Mouse (Mus musculus): ENCODE results near the gene Tcp11.

Tcp11 gene

GRCm38 (mm10) chr17:28084395-28084905 is 4.0 kb upstream of the Tcp11 start:
- DNase-seq (ENCODE audit: low read depth, low spot score): no peak

DNA sequence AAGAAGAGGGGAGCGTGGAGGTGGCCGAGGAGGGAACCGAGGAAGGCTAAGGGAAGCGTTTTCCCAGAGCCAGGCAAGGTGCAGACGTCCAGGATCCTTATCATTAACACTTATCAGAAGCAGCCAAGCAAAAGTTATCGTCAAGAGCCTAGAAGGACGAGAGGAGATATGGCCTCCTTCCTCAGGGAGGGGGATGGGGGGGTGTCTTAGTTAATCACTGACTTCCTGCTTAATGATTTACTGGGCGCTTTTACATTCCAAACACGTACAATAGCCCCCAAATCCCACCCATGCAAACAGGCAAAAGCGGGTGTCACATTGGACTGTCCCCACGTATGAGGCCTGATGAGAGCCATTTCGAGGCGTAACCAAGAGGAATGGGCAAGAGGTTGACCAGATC is 2.4 kb upstream of the Tcp11 start:
- no peak for DNase-seq (ENCODE audit: low read depth, low spot score)

DNA sequence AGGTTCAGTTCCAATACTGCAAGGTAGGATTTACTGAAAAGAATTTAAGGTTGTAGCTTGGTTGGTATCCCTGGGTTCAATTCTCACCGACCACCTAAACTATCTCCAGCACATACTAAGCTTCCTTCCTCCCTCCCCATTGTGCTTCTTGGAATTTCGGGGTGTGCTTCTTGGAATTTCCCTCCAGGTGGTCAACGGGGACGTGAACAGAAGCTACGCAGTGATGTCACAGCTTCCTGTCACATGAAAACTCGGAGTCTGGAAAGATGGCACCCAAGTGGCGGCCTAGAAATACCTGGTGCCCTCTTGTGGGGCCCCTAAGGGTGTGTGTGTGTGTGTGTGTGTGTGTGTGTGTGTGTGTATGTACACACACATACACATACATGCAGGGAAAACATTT is 1.4 kb upstream of the Tcp11 start:
- DNase-seq (ENCODE audit: low read depth, low spot score): no peak

GRCm38 (mm10) chr17:28081385-28081784 is 946 bp upstream of the Tcp11 start:
- DNase-seq (ENCODE audit: low read depth, low spot score): no peak

DNA sequence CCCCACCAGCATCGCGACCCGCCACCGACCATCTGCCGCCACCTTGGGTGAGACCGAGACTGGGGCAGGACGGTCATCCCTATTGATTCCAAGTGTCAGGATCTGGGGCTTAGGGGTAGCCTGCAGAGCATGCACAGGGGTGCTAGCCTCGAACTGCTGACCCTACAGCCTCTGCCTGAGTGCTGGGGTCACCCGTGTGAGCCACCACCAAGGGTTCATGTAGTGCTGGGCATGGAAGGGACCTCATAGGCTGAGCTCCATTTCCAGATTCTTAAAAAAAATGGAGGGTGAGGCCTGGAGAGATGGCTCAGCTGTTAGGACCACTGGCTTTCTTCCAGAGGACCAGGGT is 352 bp upstream of the Tcp11 start:
- DNase-seq (ENCODE audit: low read depth, low spot score): no peak

GRCm38 (mm10) chr17:28079618-28080017 is 821 bp downstream of the Tcp11 start:
- no peak for DNase-seq (ENCODE audit: low read depth, low spot score)

- no peak for DNase-seq (ENCODE audit: low read depth, low spot score)
These were observed 2.4 kb downstream of the Tcp11 start for GRCm38 (mm10) chr17:28078028-28078427.

GRCm38 (mm10) chr17:28074486-28074885 is 6.0 kb downstream of the Tcp11 start:
- DNase-seq (ENCODE audit: low read depth, low spot score): no peak

DNA sequence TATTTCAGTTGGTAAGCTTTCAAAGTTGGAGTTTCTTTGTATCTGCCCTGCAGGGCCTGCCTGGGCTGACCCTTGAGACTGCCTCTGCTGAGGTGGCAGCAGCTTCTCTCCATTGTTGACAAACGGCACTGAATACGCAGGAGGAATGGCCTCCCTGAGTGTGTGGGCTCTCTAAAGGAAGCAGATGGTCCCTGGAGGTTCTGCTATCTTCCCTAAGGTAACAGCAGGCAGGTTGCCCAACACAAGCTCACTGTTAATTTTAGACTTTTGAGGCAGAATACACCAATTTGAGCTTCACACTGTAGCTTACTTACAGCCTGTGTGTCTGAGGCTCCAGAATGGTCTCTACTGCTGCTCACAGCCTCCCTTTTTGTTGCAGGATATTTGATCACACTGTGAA is 7.7 kb downstream of the Tcp11 start:
- no peak for DNase-seq (ENCODE audit: low read depth, low spot score)

DNA sequence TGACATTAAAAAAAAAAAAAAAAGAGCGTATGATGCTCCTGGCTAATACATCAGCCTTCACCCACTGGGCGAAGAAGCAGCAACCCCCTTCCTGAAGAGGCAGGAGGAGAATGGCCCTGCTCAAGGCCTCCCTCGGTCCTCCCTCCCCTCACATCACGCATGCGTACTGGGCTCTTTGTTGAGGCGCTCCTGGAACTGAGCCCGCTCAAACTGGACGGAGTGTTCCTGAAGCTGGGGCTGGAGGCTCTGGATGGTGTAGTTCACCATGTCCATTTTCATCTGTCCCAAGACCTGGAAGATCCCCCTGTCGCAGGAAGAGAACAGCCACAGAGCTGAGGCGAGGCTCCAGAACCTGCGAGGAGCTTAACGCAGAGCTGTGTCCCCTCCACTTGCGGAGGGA is 10.2 kb downstream of the Tcp11 start:
- DNase-seq (ENCODE audit: low read depth, low spot score): no peak

- no peak for DNase-seq (ENCODE audit: low read depth, low spot score)
These were observed 11.0 kb downstream of the Tcp11 start for GRCm38 (mm10) chr17:28069446-28069845.

DNA sequence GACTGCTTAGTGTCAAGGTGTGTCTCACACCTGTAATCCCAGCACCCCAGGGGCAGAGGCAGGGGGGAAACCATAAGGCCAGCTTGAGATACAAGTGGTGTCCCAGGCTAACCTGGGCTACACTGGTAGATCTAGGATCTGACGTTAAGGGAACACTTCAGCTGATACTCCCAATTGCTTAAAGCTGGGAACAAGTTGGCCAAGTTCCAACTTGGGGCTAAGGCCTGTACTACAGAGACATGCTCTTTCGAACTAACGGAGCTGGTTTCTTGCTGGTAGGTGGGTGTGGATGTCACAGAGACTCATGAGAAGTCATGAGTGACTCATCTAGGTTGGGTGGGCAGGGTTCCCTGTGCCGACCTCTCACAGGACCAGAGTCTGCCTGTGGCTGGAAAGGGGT is 13.1 kb downstream of the Tcp11 start:
- DNase-seq (ENCODE audit: low read depth, low spot score): no peak

- no peak for DNase-seq (ENCODE audit: low read depth, low spot score)
These were observed 17.3 kb downstream of the Tcp11 start for GRCm38 (mm10) chr17:28063163-28063562.

DNA sequence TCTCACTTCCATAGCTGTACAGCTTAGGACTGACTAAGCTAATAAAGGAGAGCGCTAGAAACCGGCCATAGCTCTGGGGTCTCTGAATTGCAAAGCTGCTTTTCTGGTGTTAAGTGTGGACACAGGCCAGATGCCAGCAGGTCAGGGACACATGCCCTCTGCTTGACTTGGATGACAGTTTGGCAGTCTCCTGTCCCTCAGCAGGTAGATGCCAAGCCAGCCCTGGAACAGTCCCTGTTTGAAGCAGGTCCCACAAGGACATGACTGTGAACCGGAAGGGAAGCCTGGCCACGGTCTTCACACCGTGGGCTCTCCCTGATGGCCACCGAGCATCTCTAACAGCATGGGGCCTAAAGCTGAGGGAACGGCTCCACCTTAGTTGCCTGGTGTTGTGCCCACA is 17.7 kb downstream of the Tcp11 start:
- no peak for DNase-seq (ENCODE audit: low read depth, low spot score)

- no peak for DNase-seq (ENCODE audit: low read depth, low spot score)
These were observed 19.0 kb downstream of the Tcp11 start for GRCm38 (mm10) chr17:28061472-28061871.

GRCm38 (mm10) chr17:28060681-28061080 is 19.8 kb downstream of the Tcp11 start:
- no peak for DNase-seq (ENCODE audit: low read depth, low spot score)

GRCm38 (mm10) chr17:28058346-28058745 is 22.1 kb downstream of the Tcp11 start:
- no peak for DNase-seq (ENCODE audit: low read depth, low spot score)

GRCm38 (mm10) chr17:28052293-28052863 is 28.1 kb downstream of the Tcp11 start:
- DNase-seq (ENCODE audit: low read depth, low spot score): no peak

DNA sequence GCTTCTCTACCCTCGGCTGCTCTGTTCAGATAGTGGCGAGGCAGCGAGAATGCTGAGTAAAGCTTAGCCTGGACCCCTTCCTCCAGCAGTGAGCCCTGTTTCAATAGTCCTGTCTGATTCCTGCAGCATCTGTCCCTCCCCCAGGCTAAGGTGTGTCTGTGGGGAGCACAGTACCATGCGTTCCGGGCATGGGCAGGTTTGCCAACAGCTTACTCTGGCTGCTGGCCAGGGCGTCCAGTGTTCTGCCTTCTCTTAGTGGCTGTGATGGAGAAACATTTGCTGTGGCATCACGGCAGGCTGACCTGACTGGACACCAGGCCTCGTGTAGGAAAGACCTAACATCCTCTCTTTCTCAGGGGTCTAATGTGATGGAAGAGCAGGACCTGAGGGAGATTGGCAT is 30.2 kb downstream of the Tcp11 start:
- no peak for DNase-seq (ENCODE audit: low read depth, low spot score)

DNA sequence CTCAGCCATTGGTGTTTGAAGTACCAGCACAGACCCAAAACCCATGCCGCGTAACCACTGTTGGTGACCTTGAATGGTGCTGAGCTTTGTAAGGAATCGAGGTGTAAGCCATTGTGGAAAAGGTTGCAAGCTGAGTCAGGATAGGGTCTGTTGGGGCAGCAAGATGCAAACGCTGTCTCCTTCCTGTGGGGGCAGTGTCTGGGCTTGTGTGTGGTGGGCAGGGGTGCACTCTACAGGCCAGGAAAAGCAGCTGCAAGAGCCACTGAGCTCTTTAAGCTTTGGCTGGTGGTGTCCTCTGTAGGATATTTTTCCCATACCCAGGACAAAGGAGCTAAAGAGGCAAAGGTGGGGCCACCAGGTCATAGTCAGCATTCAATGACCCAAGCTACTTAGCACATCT is 32.0 kb downstream of the Tcp11 start:
- no peak for DNase-seq (ENCODE audit: low read depth, low spot score)

DNA sequence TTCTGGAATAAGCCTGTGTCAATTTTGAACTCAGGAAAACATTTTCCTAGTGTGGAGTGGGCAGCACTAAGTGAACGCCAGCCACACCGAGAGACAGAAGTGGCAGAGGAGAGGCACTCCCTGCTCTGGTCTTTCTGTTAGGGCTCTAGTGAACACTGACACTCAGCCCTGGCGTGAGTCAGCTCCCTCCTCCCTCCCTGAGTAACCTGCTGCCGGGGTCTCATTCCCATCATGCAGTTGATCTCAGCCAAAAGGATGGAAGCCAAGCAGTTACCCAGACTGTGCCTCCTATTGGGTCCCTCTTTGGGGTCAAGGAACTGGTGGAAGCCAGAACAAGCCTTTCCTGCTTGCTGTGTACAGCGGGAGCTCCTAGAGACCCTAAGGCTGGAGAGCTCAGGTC is 32.9 kb downstream of the Tcp11 start:
- DNase-seq (ENCODE audit: low read depth, low spot score): no peak

GRCm38 (mm10) chr17:28047017-28047416 is 33.4 kb downstream of the Tcp11 start:
- no peak for DNase-seq (ENCODE audit: low read depth, low spot score)

GRCm38 (mm10) chr17:28042299-28042771 is 38.1 kb downstream of the Tcp11 start:
- DNase-seq (ENCODE audit: low read depth, low spot score): no peak

DNA sequence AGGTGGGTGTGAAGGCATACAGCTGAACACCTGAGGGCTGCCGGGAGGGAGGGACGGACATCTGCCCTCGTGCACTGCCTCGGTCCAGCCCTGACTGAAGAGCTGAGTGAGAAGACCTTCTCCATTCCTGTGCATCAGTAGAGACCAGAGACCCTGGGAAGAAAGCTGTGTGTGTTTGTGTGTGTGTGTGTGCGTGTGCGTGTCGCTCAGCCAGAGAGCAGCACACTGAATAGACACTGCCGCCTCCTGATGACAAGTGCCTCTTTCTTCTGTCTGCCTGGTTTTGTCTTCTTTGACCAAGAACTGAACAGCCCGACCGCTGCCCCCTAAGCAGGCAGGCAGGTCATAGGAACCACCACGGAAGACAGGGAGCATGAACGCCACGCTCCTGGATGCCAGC is 39.1 kb downstream of the Tcp11 start:
- no peak for DNase-seq (ENCODE audit: low read depth, low spot score)
